9 mouse cellular contexts compared by ENCODE assay signal in genomic region chr1:179866056-179866772, GRCm38 (mm10).
DNase-seq lines count a peak whose midpoint lies in the region; TF ChIP-seq lines count a peak whose summit lies in the region.
"Had no signal": no experiment of that assay in that cellular context is flagged by ENCODE, and none has a peak within 500 bp of the region (broad histone marks: within the 10 kb centered on the region; RNA-seq: fewer than 3 reads in every experiment).

No protein-coding gene starts in this region.

- DNase-seq in adrenal gland, postnatal 10 days: peak; percentile 62
- peak; percentile 36 for DNase-seq in embryo, embryonic 10.5 days (ENCODE audit: low spot score)
- DNase-seq in kidney, adult 11 months: peak; percentile 83
- peak; percentile 46 for DNase-seq in lung, adult 2 months
- DNase-seq in testis, postnatal 10 days (ENCODE audit: low spot score): no peak
- DNase-seq in frontal cortex, postnatal 14 days (ENCODE audit: low spot score in 2 of 2): no peak
- DNase-seq in cerebellum, adult 9-11 months: no peak
- no peak for DNase-seq in cerebellum, postnatal 36 days
- DNase-seq: thymus, postnatal 36 days had no signal

- no peak for TF ChIP-seq POLR2A in lung, adult 2 months (IDR thresholded peaks at IDR 0.05; ENCODE audit: borderline replicate concordance, extremely low read depth, low read depth, low read length)

- no peak overlapping the region for H3K4me3 ChIP-seq in lung, adult 2 months (replicated peaks; ENCODE audit: extremely low read depth, low read depth, low read length)

- WGBS in lung, adult 2 months: 41% methylated on average over 16 of the region's 16 CpGs

- TF ChIP-seq CTCF in lung, adult 2 months (IDR thresholded peaks at IDR 0.05; ENCODE audit: insufficient read depth, low read length): no peak

- peaks cover 9% of the 10 kb centered on the region for H3K4me1 ChIP-seq in lung, adult 2 months (ENCODE audit: control insufficient read depth, insufficient read depth, low read length)

Comparison
In these comparisons a context has a peak if more than half of its experiments do, and no peak if none do; other contexts are left out.
1. DNase-seq: peak in adrenal gland, postnatal 10 days (single experiment), embryo, embryonic 10.5 days (single experiment), kidney, adult 11 months (single experiment) and lung, adult 2 months (single experiment); none in testis, postnatal 10 days (single experiment), frontal cortex, postnatal 14 days (0 of 2), cerebellum, adult 9-11 months (single experiment) and cerebellum, postnatal 36 days (0 of 2).